Mouse (Mus musculus): ENCODE data around the gene Vac14.

Gene Vac14

GRCm38 (mm10) chr8:110618391-110619207 is at the start of gene Vac14:
Vac14 (plus strand) TSS chr8:110618585.
- DNase-seq (ENCODE audit: low spot score) = peak; percentile 90

DNA sequence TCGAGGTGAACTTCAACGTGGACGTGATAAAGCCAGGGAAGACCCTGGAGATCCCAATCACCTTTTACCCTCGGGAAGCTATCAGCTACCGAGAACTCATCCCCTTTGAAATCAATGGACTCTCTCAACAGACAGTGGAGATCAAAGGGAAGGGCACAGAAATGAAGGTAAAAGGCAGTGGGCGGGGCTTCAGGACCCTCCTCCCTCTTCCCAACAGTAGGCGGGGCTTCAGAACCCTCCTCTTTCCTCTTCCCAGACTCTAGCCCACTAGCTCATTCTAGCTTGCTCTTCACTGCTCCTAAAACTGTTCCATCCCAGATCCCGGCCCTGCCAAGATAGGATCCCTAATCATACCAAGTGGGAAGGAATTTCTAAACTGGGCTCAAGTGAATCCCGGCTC is 25.7 kb upstream of the Vac14 start:
- no peak for DNase-seq (ENCODE audit: low spot score)

DNA sequence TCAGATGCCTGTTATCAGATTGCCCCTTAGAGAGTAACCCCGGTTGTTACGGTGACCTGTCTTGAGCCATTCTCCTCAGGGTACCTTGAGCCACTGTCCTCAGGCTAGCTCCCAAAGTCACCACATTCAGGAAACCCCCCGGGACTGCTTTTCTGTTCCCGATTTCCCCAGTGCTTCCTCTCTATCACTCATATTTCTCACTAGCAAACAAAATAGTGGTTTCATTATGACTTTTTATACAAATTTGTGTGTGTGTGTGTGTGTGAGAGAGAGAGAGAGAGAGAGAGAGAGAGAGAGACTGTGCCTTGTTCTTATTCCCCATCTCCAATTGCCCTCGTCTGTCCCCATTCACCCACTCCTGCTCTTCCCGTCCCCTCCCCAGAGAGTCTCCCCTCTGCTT is 24.2 kb upstream of the Vac14 start:
- DNase-seq (ENCODE audit: low spot score) = no peak

GRCm38 (mm10) chr8:110604556-110604955 is 13.8 kb upstream of the Vac14 start:
- DNase-seq (ENCODE audit: low spot score) = peak; percentile 55

GRCm38 (mm10) chr8:110605401-110606015 is 12.9 kb upstream of the Vac14 start:
- no peak for DNase-seq (ENCODE audit: low spot score)

- DNase-seq (ENCODE audit: low spot score) = no peak
Observed at GRCm38 (mm10) chr8:110615730-110616129, 2.7 kb upstream of the Vac14 start.

GRCm38 (mm10) chr8:110617801-110618358 is 505 bp upstream of the Vac14 start:
- no peak for DNase-seq (ENCODE audit: low spot score)

DNA sequence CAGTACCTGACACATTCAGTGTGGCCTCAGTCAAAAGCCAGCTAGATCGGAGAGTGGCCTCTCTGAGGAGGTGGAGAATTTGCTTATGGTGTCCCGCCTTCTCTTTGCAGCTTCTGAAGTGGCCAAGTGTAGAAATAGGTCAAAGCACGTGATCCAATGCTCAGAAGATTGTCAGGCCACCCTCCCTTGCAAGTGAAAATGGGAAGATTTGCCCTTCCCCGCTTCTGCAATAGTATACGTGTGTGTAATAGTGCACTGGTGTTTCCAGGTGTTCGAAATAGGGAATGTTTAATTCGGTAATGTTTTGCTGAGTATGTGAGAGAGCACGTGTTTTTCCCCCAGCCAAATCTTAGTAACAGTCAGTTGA is 806 bp downstream of the Vac14 start:
- DNase-seq (ENCODE audit: low spot score) = no peak

- no peak for DNase-seq (ENCODE audit: low spot score)
Observed at GRCm38 (mm10) chr8:110619919-110620318, 1.5 kb downstream of the Vac14 start.

DNA sequence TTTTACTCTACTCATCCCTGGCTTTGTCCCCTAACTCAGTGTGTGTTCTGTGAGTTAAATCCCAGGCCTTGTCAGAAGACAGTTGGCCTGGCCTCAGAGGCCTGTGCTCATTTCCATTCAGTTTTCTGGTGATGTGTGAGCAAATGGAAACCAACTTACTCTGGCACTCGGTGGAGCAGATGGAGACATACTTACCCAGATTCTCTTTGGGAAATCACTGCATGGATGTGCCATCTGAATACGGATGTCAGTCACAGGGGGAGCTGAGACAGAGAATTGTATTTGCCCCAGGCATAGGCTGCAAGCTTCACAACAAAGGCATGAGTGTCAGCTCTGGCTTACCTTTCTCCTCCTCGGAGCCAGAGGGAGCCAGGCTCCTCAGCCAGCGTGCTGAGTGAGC is 8.0 kb downstream of the Vac14 start:
- no peak for DNase-seq (ENCODE audit: low spot score)

DNA sequence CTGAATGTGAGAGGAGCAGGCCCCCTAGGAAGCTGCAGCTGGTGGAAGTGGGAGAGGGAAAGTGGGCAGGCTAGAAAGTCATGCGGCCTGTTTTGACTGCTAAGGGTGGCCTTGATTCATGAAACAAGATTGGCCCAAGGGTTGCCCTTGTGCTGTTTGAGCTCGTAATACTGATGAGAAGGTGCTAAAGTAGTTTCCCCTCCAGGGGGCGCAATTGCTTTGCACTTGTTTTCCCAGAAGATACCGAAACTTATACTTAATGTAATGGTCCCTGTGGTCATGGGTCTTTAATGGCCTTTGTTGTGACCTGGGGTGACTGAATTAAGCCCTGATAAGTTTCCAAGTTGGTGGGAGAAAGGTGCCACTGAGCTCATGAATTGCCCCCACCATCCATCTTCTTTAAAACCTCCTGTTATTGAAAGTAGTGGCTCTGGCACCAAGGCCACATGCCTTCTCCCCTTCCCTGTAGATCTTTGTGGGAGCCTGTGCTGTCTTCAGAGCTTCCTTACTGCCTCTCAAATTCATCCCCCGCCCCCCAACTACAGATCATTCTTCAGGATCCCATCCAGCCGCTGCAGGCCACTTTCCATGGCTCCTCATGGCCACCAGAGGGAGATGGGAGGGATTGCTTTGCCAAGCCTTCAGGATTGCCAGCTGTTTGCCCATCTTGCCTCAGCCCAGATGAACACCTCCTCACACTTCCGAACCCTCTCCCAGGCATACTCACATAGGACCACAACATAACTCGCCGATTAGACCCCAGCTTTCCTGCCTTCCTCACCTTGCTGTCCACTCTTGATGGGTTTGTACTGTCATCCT is 11.1 kb downstream of the Vac14 start:
- peak; percentile 59 for DNase-seq (ENCODE audit: low spot score)

DNA sequence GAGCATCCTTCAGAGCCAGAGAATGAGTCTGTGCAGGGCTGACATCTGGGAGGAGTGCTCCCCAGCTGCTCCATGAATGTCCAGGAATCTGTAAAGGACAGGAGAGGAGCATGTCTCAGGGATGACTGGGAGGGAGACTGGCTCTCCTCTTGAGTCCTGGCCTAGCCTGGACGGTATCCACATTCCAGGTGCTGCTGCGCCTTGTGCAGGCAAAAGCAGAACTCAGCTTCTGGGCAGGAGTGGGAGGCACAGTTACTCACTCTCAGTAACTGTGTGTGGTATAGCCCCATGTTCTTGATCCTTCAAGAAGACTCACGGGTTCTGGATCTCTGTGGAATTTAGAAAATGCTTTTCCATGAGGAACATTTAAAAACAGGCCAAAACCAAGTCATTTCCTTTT is 11.7 kb downstream of the Vac14 start:
- no peak for DNase-seq (ENCODE audit: low spot score)

DNA sequence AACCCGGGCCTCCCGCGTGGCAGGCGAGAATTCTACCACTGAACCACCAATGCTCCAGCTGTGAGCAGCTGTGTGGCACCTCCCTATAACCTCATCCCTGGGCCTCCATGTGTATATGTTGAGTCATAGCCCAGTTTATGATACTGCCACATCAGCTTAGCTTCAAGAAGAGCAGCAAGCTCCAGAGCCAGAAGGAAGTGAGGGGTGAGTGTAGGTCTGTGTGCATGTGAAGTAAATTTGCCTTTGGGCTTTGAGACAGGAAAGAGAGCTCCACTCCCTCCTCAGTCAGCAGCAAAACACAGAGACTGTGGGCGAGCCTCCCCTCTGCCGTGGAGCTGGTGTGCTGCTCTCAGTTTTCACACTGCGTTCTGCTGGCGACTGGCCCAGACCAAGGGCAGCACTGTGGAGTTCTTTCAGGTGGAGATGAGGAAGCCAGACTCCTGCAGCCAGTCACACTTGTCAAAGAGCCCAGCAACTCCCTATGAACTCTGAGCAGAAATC is 12.2 kb downstream of the Vac14 start:
- peak; percentile 51 for DNase-seq (ENCODE audit: low spot score)

- DNase-seq (ENCODE audit: low spot score) = peak; percentile 40
Observed at GRCm38 (mm10) chr8:110631201-110631600, 12.8 kb downstream of the Vac14 start.

GRCm38 (mm10) chr8:110633814-110634213 is 15.4 kb downstream of the Vac14 start:
- no peak for DNase-seq (ENCODE audit: low spot score)

DNA sequence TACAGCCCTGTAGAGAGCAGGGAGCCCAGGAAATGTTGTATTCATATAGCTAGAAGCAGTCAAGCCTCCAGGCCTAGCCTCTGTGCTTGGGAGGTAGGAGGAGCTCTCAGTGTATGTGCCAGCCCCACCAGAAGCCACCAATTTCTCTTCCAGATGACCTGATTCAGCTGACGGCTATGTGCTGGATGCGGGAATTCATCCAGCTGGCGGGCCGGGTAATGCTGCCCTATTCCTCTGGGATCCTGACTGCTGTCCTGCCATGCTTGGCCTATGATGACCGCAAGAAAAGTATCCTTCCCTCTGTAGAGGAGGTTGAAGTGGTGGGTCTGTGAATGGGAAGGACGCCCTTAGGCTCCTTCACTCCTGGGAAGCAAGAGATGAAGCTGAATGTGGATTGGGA is 17.8 kb downstream of the Vac14 start:
- DNase-seq (ENCODE audit: low spot score) = no peak

DNA sequence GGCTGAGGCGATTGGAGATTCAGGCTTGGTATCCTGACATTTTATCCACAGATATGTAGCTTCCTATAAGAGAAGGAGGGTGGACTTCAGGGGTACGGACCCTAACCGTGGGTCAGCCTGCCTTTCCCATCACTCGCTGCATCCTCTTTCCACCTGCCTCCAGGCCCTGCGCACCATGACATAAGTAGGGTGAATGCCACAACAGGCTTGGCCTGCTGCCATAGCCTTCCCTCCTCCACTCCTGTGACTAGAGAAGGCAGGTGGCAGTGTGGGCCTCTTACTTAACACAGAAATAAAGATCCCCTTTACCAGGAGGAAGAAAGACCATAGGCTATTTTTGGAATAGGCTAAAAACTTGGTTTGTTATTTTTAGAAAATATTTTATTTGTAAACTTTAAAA is 23.9 kb downstream of the Vac14 start:
- no peak for DNase-seq (ENCODE audit: low spot score)

GRCm38 (mm10) chr8:110643177-110643576 is 24.8 kb downstream of the Vac14 start:
- no peak for DNase-seq (ENCODE audit: low spot score)

DNA sequence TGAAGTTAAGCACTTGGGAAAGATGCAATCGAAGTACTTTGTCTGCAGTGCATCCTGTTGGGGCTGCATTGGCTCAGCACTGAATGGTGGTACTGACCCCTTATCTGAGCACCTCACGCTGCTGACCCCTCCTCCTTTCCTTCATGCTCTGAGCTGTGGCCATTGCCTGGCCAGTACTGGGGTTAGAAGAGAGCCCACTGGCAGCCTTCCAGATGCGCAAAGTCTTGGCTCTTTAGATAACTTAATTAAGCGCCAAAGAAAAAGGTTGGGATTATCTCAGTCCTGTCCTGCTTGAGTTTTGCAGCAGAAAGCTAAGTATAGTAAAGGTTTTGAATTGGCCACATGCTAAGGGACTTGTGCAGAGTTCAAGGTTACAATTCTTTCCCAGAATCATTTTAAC is 26.0 kb downstream of the Vac14 start:
- no peak for DNase-seq (ENCODE audit: low spot score)

- no peak for DNase-seq (ENCODE audit: low spot score)
Observed at GRCm38 (mm10) chr8:110644901-110645300, 26.5 kb downstream of the Vac14 start.

DNA sequence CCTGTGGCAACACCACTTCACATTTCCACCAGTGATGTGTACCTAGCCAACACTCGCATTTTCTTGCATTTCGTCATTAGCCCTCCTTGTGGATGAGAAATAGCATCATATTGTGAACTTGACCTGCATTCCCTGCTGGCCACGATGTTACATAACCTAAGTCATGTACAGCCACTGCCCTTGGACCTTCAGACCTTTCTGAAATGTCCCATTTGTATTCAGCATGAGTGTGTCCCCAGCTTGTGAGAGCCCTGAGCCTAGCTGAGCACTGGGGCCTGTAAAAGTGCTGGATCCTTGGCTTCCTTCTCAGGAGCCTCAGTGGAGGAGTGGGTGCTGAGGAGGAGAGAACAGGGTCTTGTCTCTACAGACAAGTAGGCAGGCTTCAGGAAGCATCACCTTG is 27.0 kb downstream of the Vac14 start:
- no peak for DNase-seq (ENCODE audit: low spot score)

DNA sequence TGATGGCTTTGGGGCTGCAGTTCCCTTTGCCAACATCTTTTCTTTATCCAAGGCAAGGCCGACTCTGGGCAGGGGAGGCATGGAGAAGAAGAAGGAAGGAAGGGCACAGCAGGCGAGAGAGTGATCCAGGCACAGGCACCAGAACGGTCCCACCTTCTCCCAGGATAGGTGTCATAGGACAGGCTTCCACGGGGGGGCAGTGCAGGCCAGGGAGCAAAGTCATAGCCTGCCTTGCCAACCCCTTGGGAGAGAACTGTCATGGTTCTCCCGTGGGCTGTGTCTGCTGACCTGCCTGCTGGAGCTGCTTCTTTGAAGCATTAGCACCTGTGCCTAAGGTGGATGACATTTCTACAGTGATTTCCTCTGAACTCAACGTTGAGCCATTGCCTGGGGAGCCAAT is 27.7 kb downstream of the Vac14 start:
- peak; percentile 69 for DNase-seq (ENCODE audit: low spot score)
